Mouse (Mus musculus): ENCODE measurements around the gene Ndfip2. TPM values are rescaled to one million over a fixed set of nuclear protein-coding genes. Genes with fewer than 3 reads are reported as not detected.
A peak's percentile ranks its signal among the peaks of the same experiment; 100 is the strongest.

Ndfip2 gene
- total and polyA plus RNA-seq, 3 experiments: 13.7 to 26.3 TPM; not detected in 1

- Histone ChIP-seq H3K9ac (ENCODE audit: control insufficient read depth, low read depth, low read length, poor library complexity, severe bottlenecking) (no peak overlapping the region), H3K36me3 (ENCODE audit: control insufficient read depth in 1 of 2, insufficient read depth in 2 of 2, low read length in 2 of 2) (no peaks in the 10 kb centered on the region), H3K9me3 (replicated peaks; ENCODE audit: insufficient read depth, low read length) (no peaks in the 10 kb centered on the region), H3K4me1 (ENCODE audit: control insufficient read depth in 1 of 2, insufficient read depth in 2 of 2, low read length in 2 of 2) (peaks cover 0 to 2% of the 10 kb centered on the region in 2 experiments; a peak in 1 of 4 replicates), H3K79me2 (ENCODE audit: control insufficient read depth, insufficient read depth, low read length, poor library complexity) (no peaks in the 10 kb centered on the region), H3K27me3 (ENCODE audit: control insufficient read depth in 1 of 2, insufficient read depth in 2 of 2, low read length in 2 of 2) (no peaks in the 10 kb centered on the region), H3K27ac (ENCODE audit: control insufficient read depth, low read depth, low read length) (no peak overlapping the region), H3K4me3 (ENCODE audit: control insufficient read depth in 1 of 2, insufficient read depth in 1 of 2, low read depth in 2 of 2, low read length in 2 of 2) (no peak overlapping the region)
- DNase-seq (ENCODE audit: low read depth, low spot score): no peak
- TF ChIP-seq NRF1 (IDR thresholded peaks at IDR 0.05; ENCODE audit: insufficient read depth, low read depth, low read length, poor library complexity, severe bottlenecking) (no peak), E2F4 (IDR thresholded peaks at IDR 0.05; ENCODE audit: borderline replicate concordance, low read depth, low read length) (no peak), ELF1 (IDR thresholded peaks at IDR 0.05; ENCODE audit: low read depth, low read length) (no peak), MXI1 (IDR thresholded peaks at IDR 0.05; ENCODE audit: low read depth, low read length) (no peak), KAT2A (conservative IDR thresholded peaks at IDR 0.05; ENCODE audit: low read depth, low read length) (no peak), EP300 (IDR thresholded peaks at IDR 0.05; ENCODE audit: low read depth in 1 of 2, low read length in 2 of 2) (no peak), USF1 (IDR thresholded peaks at IDR 0.05; ENCODE audit: low read depth, low read length) (no peak), HCFC1 (IDR thresholded peaks at IDR 0.05; ENCODE audit: low read depth, low read length) (no peak), MEF2A (IDR thresholded peaks at IDR 0.05; ENCODE audit: extremely low read depth, insufficient replicate concordance, low read depth, low read length, poor library complexity, severe bottlenecking) (no peak), TBP (IDR thresholded peaks at IDR 0.05; ENCODE audit: low read depth, low read length) (no peak), CTCF (IDR thresholded peaks at IDR 0.05 in 2 of 3, conservative IDR thresholded peaks at IDR 0.05 in 1 of 3; ENCODE audit: control insufficient read depth in 1 of 3, insufficient read depth in 1 of 3, low read depth in 2 of 3, low read length in 3 of 3, poor library complexity in 1 of 3, severe bottlenecking in 1 of 3) (no peak), ZNF384 (IDR thresholded peaks at IDR 0.05; ENCODE audit: low read depth, low read length) (no peak), SIN3A (IDR thresholded peaks at IDR 0.05; ENCODE audit: low read length) (no peak)
Observed at GRCm38 (mm10) chr14:105236596-105236995, 21.8 kb upstream of the Ndfip2 start.

- DNase-seq (ENCODE audit: low read depth, low spot score): peak; percentile 17
- Histone ChIP-seq H3K4me3 (ENCODE audit: control insufficient read depth in 1 of 2, insufficient read depth in 1 of 2, low read depth in 2 of 2, low read length in 2 of 2) (no peak overlapping the region), H3K79me2 (ENCODE audit: control insufficient read depth, insufficient read depth, low read length, poor library complexity) (no peaks in the 10 kb centered on the region), H3K4me1 (ENCODE audit: control insufficient read depth in 1 of 2, insufficient read depth in 2 of 2, low read length in 2 of 2) (peaks cover 0 to 2% of the 10 kb centered on the region in 2 experiments; a peak in 1 of 4 replicates), H3K9me3 (replicated peaks; ENCODE audit: insufficient read depth, low read length) (no peaks in the 10 kb centered on the region), H3K27me3 (ENCODE audit: control insufficient read depth in 1 of 2, insufficient read depth in 2 of 2, low read length in 2 of 2) (no peaks in the 10 kb centered on the region), H3K9ac (ENCODE audit: control insufficient read depth, low read depth, low read length, poor library complexity, severe bottlenecking) (no peak overlapping the region), H3K27ac (ENCODE audit: control insufficient read depth, low read depth, low read length) (no peak overlapping the region), H3K36me3 (ENCODE audit: control insufficient read depth in 1 of 2, insufficient read depth in 2 of 2, low read length in 2 of 2) (no peaks in the 10 kb centered on the region)
- TF ChIP-seq E2F4 (IDR thresholded peaks at IDR 0.05; ENCODE audit: borderline replicate concordance, low read depth, low read length) (no peak), POLR2AphosphoS5 (IDR thresholded peaks at IDR 0.05; ENCODE audit: borderline replicate concordance, low read depth, low read length) (no peak), CHD2 (IDR thresholded peaks at IDR 0.05; ENCODE audit: low read length) (no peak), MXI1 (IDR thresholded peaks at IDR 0.05; ENCODE audit: low read depth, low read length) (no peak), MEF2A (IDR thresholded peaks at IDR 0.05; ENCODE audit: extremely low read depth, insufficient replicate concordance, low read depth, low read length, poor library complexity, severe bottlenecking) (no peak), EP300 (IDR thresholded peaks at IDR 0.05; ENCODE audit: low read depth in 1 of 2, low read length in 2 of 2) (no peak), NELFE (IDR thresholded peaks at IDR 0.05; ENCODE audit: low read depth, low read length) (no peak), ZKSCAN1 (IDR thresholded peaks at IDR 0.05; ENCODE audit: low read depth, low read length) (no peak)
Observed at GRCm38 (mm10) chr14:105237736-105238135, 20.6 kb upstream of the Ndfip2 start.
